ENCODE assay signal across 8 mouse cellular contexts in genomic region chr8:56486006-56486405, GRCm38 (mm10).
DNase-seq lines count a peak whose midpoint lies in the region; ATAC-seq lines count a peak whose summit lies in the region.

No protein-coding gene starts in this region.

- H3K27ac ChIP-seq in midbrain, embryonic 14.5 days (replicated peaks; ENCODE audit: low read depth, low read length), result no peak overlapping the region
- no peak overlapping the region for H3K27ac ChIP-seq in midbrain, embryonic 15.5 days

- H3K36me3 ChIP-seq in midbrain, embryonic 14.5 days (ENCODE audit: control insufficient read depth, insufficient read depth, low read length), result no peaks in the 10 kb centered on the region
- no peaks in the 10 kb centered on the region for H3K36me3 ChIP-seq in midbrain, embryonic 15.5 days (replicated peaks)

- H3K4me2 ChIP-seq in midbrain, embryonic 14.5 days (ENCODE audit: low read length), result no peak overlapping the region
- no peak overlapping the region for H3K4me2 ChIP-seq in midbrain, embryonic 15.5 days

- intact Hi-C loops in heart, postnatal 36 days (cut with DNase I), result loop anchor here (10.0 kb wide), 1 partner anchor 211 kb away; no protein-coding TSS in a partner anchor

- H3K9ac ChIP-seq in midbrain, embryonic 14.5 days (replicated peaks; ENCODE audit: low read length), result no peak overlapping the region
- H3K9ac ChIP-seq in midbrain, embryonic 15.5 days, result no peak overlapping the region

- no peak for ATAC-seq in midbrain, embryonic 14.5 days (ENCODE audit: low FRiP score, low TSS enrichment)
- no peak for ATAC-seq in midbrain, embryonic 15.5 days (replicated peaks)

- WGBS in midbrain, embryonic 14.5 days, result 46% methylated on average over 3 of the region's 3 CpGs
- 29% methylated on average over 3 of the region's 3 CpGs for WGBS in midbrain, embryonic 15.5 days

- DNase-seq in heart, adult 8-10 months (ENCODE audit: low spot score), result peak; percentile 8
- DNase-seq in heart, postnatal 36 days, result no peak
- DNase-seq in midbrain, embryonic 14.5 days, result peak; percentile 85
- peak; percentile 26 for DNase-seq in embryo, embryonic 11.5 days (ENCODE audit: low read depth, low spot score)
- DNase-seq in skeletal muscle tissue, adult 2 months (ENCODE audit: low read depth, low spot score), result peak; percentile 2
- DNase-seq in frontal cortex, postnatal 25 days (ENCODE audit: low spot score in 2 of 2), result no peak
- no peak for DNase-seq in spleen, adult 12 weeks (ENCODE audit: low spot score)

- no peaks in the 10 kb centered on the region for H3K27me3 ChIP-seq in midbrain, embryonic 14.5 days (ENCODE audit: control insufficient read depth, insufficient read depth, low read length)
- H3K27me3 ChIP-seq in midbrain, embryonic 15.5 days (replicated peaks), result no peaks in the 10 kb centered on the region

- no peaks in the 10 kb centered on the region for H3K9me3 ChIP-seq in midbrain, embryonic 14.5 days (ENCODE audit: control insufficient read depth, low read length)
- no peaks in the 10 kb centered on the region for H3K9me3 ChIP-seq in midbrain, embryonic 15.5 days

- H3K4me1 ChIP-seq in midbrain, embryonic 14.5 days (ENCODE audit: control insufficient read depth, insufficient read depth, low read length), result no peaks in the 10 kb centered on the region
- no peaks in the 10 kb centered on the region for H3K4me1 ChIP-seq in midbrain, embryonic 15.5 days

- no peak overlapping the region for H3K4me3 ChIP-seq in midbrain, embryonic 14.5 days (replicated peaks; ENCODE audit: low read depth, low read length)
- H3K4me3 ChIP-seq in midbrain, embryonic 15.5 days, result no peak overlapping the region

Comparison
In these comparisons a context has a peak if more than half of its experiments do, and no peak if none do; other contexts are left out.
1. DNase-seq: peak in heart, adult 8-10 months (single experiment), midbrain, embryonic 14.5 days (single experiment), embryo, embryonic 11.5 days (single experiment) and skeletal muscle tissue, adult 2 months (single experiment); none in heart, postnatal 36 days (0 of 2), frontal cortex, postnatal 25 days (0 of 2) and spleen, adult 12 weeks (single experiment).